Mouse (Mus musculus) CH12.LX (cell line): Measurements from ENCODE around the gene Hs3st3b1. TPM values are rescaled to one million over a fixed set of nuclear protein-coding genes. Genes with fewer than 3 reads are reported as not detected.
A peak's percentile ranks its signal among the peaks of the same experiment; 100 is the strongest.

Source experiments
- DNase-seq: peaks from one replicate; pipeline ENCODE4 v3.0.0-alpha.2; 2013; ENCODE audit errors: extremely low read depth
- H3K27ac ChIP-seq: 2 replicates; pipeline ENCODE4 v1.5.1; 2012; ENCODE audit warnings: low read depth, mild to moderate bottlenecking, control low read depth, moderate library complexity; ENCODE audit not compliant: insufficient read depth
- H3K27me3 ChIP-seq: replicated peaks from 2 replicates; pipeline ENCODE3; 2012; ENCODE audit warnings: inconsistent platforms
- H3K36me3 ChIP-seq, 2 experiments: replicated peaks in 1 of 2; 2 replicates each; pipeline versions ENCODE3 to v1.6.1; 2012; ENCODE audit warnings: inconsistent platforms in 1 of 2, low read length in 1 of 2, mild to moderate bottlenecking in 1 of 2, mixed read lengths in 1 of 2, moderate library complexity in 1 of 2; ENCODE audit not compliant: control insufficient read depth in 1 of 2, insufficient read depth in 1 of 2
- H3K4me1 ChIP-seq, 2 experiments: 2 replicates each; pipeline ENCODE4 v1.6.1; 2012; ENCODE audit warnings: inconsistent platforms in 1 of 2, moderate library complexity in 1 of 2; ENCODE audit not compliant: insufficient read depth in 2 of 2, control insufficient read depth in 1 of 2
- H3K4me2 ChIP-seq: 2 replicates; pipeline ENCODE4 v1.6.1; 2012; ENCODE audit warnings: low read depth, mild to moderate bottlenecking, control low read depth; ENCODE audit not compliant: poor library complexity, insufficient read depth, severe bottlenecking
- H3K4me3 ChIP-seq, 3 experiments: fragments of 150-350 bp in 1 of 3; sonication (generic) in 1 of 3; replicated peaks in 1 of 3; 2 replicates each; pipeline versions ENCODE3 to v1.5.1; 2011 to 2012; ENCODE audit warnings: low read depth in 2 of 3, low read length in 2 of 3, mild to moderate bottlenecking in 2 of 3, moderate library complexity in 2 of 3, control low read depth in 1 of 3, improper control_type of control experiment in 1 of 3, inconsistent platforms in 1 of 3, mixed read lengths in 1 of 3; ENCODE audit not compliant: poor library complexity in 1 of 3
- H3K79me2 ChIP-seq: replicated peaks from 2 replicates; pipeline ENCODE4 v1.6.1; 2012; ENCODE audit warnings: mild to moderate bottlenecking, moderate library complexity; ENCODE audit not compliant: control insufficient read depth, poor library complexity, insufficient read depth, severe bottlenecking; ENCODE audit errors: extremely low read depth
- H3K9ac ChIP-seq: 2 replicates; pipeline ENCODE4 v1.6.1; 2012; ENCODE audit warnings: low read depth, mild to moderate bottlenecking, control low read depth, moderate library complexity; ENCODE audit not compliant: insufficient read depth
- H3K9me3 ChIP-seq: replicated peaks from 2 replicates; pipeline ENCODE3; 2012; ENCODE audit warnings: low read length, inconsistent platforms, mixed read lengths
- BHLHE40 ChIP-seq: IDR thresholded peaks from 2 replicates; pipeline ENCODE4 v1.6.1; 2011; ENCODE audit warnings: mild to moderate bottlenecking, low read depth, low read length, improper control_type of control experiment
- CHD1 ChIP-seq: IDR thresholded peaks from 2 replicates; pipeline ENCODE4 v1.6.1; 2012; ENCODE audit warnings: low read depth, low read length, improper control_type of control experiment, inconsistent platforms
- CHD2 ChIP-seq: IDR thresholded peaks from 2 replicates; pipeline ENCODE4 v1.6.1; 2011; ENCODE audit warnings: low read length, improper control_type of control experiment
- CTCF ChIP-seq, 2 experiments: IDR thresholded peaks in 1 of 2; conservative IDR thresholded peaks in 1 of 2; 2 replicates each; pipeline ENCODE4 v1.5.1; 2011 to 2012; ENCODE audit warnings: low read depth in 2 of 2, low read length in 2 of 2, improper control_type of control experiment in 1 of 2, inconsistent platforms in 1 of 2, mild to moderate bottlenecking in 1 of 2, moderate library complexity in 1 of 2
- E2F4 ChIP-seq: IDR thresholded peaks from 2 replicates; pipeline ENCODE4 v1.6.1; 2011; ENCODE audit warnings: low read depth, low read length, improper control_type of control experiment; ENCODE audit not compliant: insufficient replicate concordance
- ELF1 ChIP-seq: IDR thresholded peaks from 2 replicates; pipeline ENCODE4 v1.6.1; 2014; ENCODE audit warnings: low read depth, mild to moderate bottlenecking, inconsistent platforms, low read length, improper control_type of control experiment
- EP300 ChIP-seq: IDR thresholded peaks from 2 replicates; pipeline ENCODE4 v1.6.1; 2011; ENCODE audit warnings: low read length, improper control_type of control experiment
- ETS1 ChIP-seq: conservative IDR thresholded peaks from 2 replicates; pipeline ENCODE4 v1.6.1; 2012; ENCODE audit warnings: low read depth, mild to moderate bottlenecking, inconsistent platforms, low read length, improper control_type of control experiment, moderate library complexity
- GABPA ChIP-seq: IDR thresholded peaks from 2 replicates; pipeline ENCODE4 v1.6.1; 2012; ENCODE audit warnings: low read depth, low read length, improper control_type of control experiment, inconsistent platforms; ENCODE audit not compliant: insufficient replicate concordance
- HCFC1 ChIP-seq: IDR thresholded peaks from 2 replicates; pipeline ENCODE4 v1.6.1; 2012; ENCODE audit warnings: low read depth, mild to moderate bottlenecking, inconsistent platforms, low read length, improper control_type of control experiment
- JUN ChIP-seq: IDR thresholded peaks from 2 replicates; pipeline ENCODE4 v1.6.1; 2011; ENCODE audit warnings: low read depth, mild to moderate bottlenecking, low read length, improper control_type of control experiment, moderate library complexity; ENCODE audit not compliant: insufficient read depth
- JUND ChIP-seq: conservative IDR thresholded peaks from 2 replicates; pipeline ENCODE4 v1.6.1; 2011; ENCODE audit warnings: low read depth, low read length, improper control_type of control experiment
- KAT2A ChIP-seq: IDR thresholded peaks from 2 replicates; pipeline ENCODE4 v1.6.1; 2012; ENCODE audit warnings: low read length, improper control_type of control experiment, inconsistent platforms; ENCODE audit not compliant: insufficient replicate concordance
- MAFK ChIP-seq: IDR thresholded peaks from 2 replicates; pipeline ENCODE4 v1.6.1; 2011; ENCODE audit warnings: low read length, improper control_type of control experiment; ENCODE audit not compliant: insufficient replicate concordance
- MAX ChIP-seq: IDR thresholded peaks from 2 replicates; pipeline ENCODE4 v1.6.1; 2011; ENCODE audit warnings: low read length, improper control_type of control experiment
- MAZ ChIP-seq: IDR thresholded peaks from 2 replicates; pipeline ENCODE4 v1.6.1; 2012; ENCODE audit warnings: low read depth, mild to moderate bottlenecking, inconsistent platforms, low read length, improper control_type of control experiment, moderate library complexity
- MEF2A ChIP-seq: IDR thresholded peaks from 2 replicates; pipeline ENCODE4 v1.6.1; 2014; ENCODE audit warnings: low read depth, mild to moderate bottlenecking, inconsistent platforms, low read length, improper control_type of control experiment, borderline replicate concordance
- MXI1 ChIP-seq: IDR thresholded peaks from 2 replicates; pipeline ENCODE4 v1.6.1; 2011; ENCODE audit warnings: mild to moderate bottlenecking, low read depth, low read length, improper control_type of control experiment
- MYC ChIP-seq: IDR thresholded peaks from 2 replicates; pipeline ENCODE4 v1.6.1; 2011; ENCODE audit warnings: low read depth, mild to moderate bottlenecking, improper control_type of control experiment, low read length
- NELFE ChIP-seq: IDR thresholded peaks from 2 replicates; pipeline ENCODE4 v1.6.1; 2011; ENCODE audit warnings: low read depth, low read length, improper control_type of control experiment
- NRF1 ChIP-seq: IDR thresholded peaks from 2 replicates; pipeline ENCODE4 v1.6.1; 2014; ENCODE audit warnings: low read depth, mild to moderate bottlenecking, inconsistent platforms, low read length, improper control_type of control experiment, moderate library complexity
- PAX5 ChIP-seq: IDR thresholded peaks from 2 replicates; pipeline ENCODE4 v1.6.1; 2012; ENCODE audit warnings: low read length, inconsistent platforms, mixed read lengths
- POLR2A ChIP-seq: IDR thresholded peaks from 2 replicates; pipeline ENCODE4 v1.6.1; 2011; ENCODE audit warnings: low read depth, mild to moderate bottlenecking, improper control_type of control experiment, low read length
- POLR2AphosphoS2 ChIP-seq: IDR thresholded peaks from 2 replicates; pipeline ENCODE4 v1.6.1; 2011; ENCODE audit warnings: low read depth, low read length, improper control_type of control experiment
- RAD21 ChIP-seq: IDR thresholded peaks from 2 replicates; pipeline ENCODE4 v1.6.1; 2011; ENCODE audit warnings: low read depth, mild to moderate bottlenecking, low read length, improper control_type of control experiment, moderate library complexity
- SIN3A ChIP-seq: IDR thresholded peaks from 2 replicates; pipeline ENCODE4 v1.6.1; 2012; ENCODE audit warnings: low read length, improper control_type of control experiment, inconsistent platforms
- SMC3 ChIP-seq: IDR thresholded peaks from 2 replicates; pipeline ENCODE4 v1.6.1; 2011; ENCODE audit warnings: low read depth, low read length, improper control_type of control experiment
- TBP ChIP-seq: conservative IDR thresholded peaks from 2 replicates; pipeline ENCODE4 v1.6.1; 2011; ENCODE audit warnings: low read depth, low read length, improper control_type of control experiment
- TCF12 ChIP-seq: IDR thresholded peaks from 2 replicates; pipeline ENCODE4 v1.6.1; 2014; ENCODE audit warnings: low read depth, mild to moderate bottlenecking, inconsistent platforms, low read length, improper control_type of control experiment
- UBTF ChIP-seq: IDR thresholded peaks from 2 replicates; pipeline ENCODE4 v1.6.1; 2012; ENCODE audit warnings: low read depth, mild to moderate bottlenecking, inconsistent platforms, low read length, improper control_type of control experiment, moderate library complexity
- USF2 ChIP-seq: conservative IDR thresholded peaks from 2 replicates; pipeline ENCODE4 v1.6.1; 2011; ENCODE audit warnings: low read depth, low read length, improper control_type of control experiment
- ZC3H11A ChIP-seq: IDR thresholded peaks from 2 replicates; pipeline ENCODE4 v1.6.1; 2012; ENCODE audit warnings: low read depth, mild to moderate bottlenecking, inconsistent platforms, low read length, improper control_type of control experiment
- ZMIZ1 ChIP-seq: IDR thresholded peaks from 2 replicates; pipeline ENCODE4 v1.6.1; 2012; ENCODE audit warnings: low read depth, mild to moderate bottlenecking, inconsistent platforms, low read length, improper control_type of control experiment
- ZNF384 ChIP-seq: IDR thresholded peaks from 2 replicates; pipeline ENCODE4 v1.6.1; 2012; ENCODE audit warnings: low read depth, low read length, improper control_type of control experiment, inconsistent platforms
- dilution Hi-C: fragments of 300-500 bp; cut with MboI; formaldehyde crosslinking; loops from 2 replicates; pipeline ENCODE4 v1.14.3; 2020; ENCODE audit warnings: low sequenced_read_pairs; ENCODE audit not compliant: extremely low pct_unique_long_range_greater_than_20kb, extremely low pct_ligation_motif_present
- in situ Hi-C: fragments of 300-500 bp; cut with MboI; formaldehyde crosslinking; loops from 3 replicates; pipeline ENCODE4 v1.14.3; 2019; ENCODE audit warnings: low sequenced_read_pairs, low pct_ligation_motif_present, low pct_unique_long_range_greater_than_20kb, mixed read lengths
- polyA plus RNA-seq: library from polyadenylated mRNA; unstranded; fragments of >175 nt; gene quantifications from 2 replicates; pipeline ENCODE4 v1.2.1, GENCODE M21; 2012; ENCODE audit warnings: low read depth; ENCODE audit not compliant: insufficient read length
- total RNA-seq, 2 experiments: library from RNA; depleted of rRNA; stranded (reverse); fragments of 300-350 nt in 1 of 2; fragments of >200 nt in 1 of 2; gene quantifications; 2 replicates each; pipeline ENCODE4 v1.2.3; 2012 to 2014

The Hs3st3b1 gene
- total RNA-seq (2012; rRNA removed): 2.0 TPM in 2 replicates
- total RNA-seq (2014; rRNA removed): 1.9 and 2.0 TPM in 2 replicates
- polyA plus RNA-seq: 0.61 and 1.1 TPM in 2 replicates

DNA sequence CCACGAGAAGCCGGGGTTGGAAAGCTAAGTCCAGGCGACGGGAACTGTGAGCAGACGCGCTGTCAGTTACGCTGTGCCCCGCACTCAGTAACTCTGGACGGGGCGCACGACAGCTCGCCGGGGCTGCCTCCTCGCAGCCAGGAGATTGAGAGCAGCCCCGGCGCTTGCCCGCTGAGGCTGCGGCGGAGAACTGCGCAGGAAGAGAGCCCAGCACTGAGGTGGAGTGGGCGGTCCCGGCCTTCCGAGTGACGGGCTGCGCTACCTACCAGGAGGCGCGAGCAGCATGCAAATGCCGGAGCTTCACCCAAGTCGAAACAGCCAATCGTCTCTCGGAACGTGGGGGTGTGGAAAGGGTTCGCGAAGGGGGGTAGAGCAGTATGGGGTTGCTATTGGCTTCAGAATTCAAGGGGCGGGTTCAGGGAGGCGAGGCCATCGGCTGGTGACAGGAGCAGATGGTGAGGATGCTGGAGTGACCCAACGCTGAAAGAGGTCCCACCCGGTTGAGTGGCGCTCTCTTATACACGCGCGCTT lies at the start of gene Hs3st3b1:
Gene Hs3st3b1, minus strand, starts transcription at position 200 of the 531 bp plus-strand sequence.
- Histone ChIP-seq H3K4me1 (peaks cover 0 to 41% of the 10 kb centered on the region in 2 experiments; a peak in 2 of 4 replicates), H3K27me3 (peaks cover 33% of the 10 kb centered on the region), H3K4me3 (peak within 1 kb of the TSS; percentile 53 to 66 (median 65)), H3K79me2 (no peaks in the 10 kb centered on the region), H3K36me3 (no peaks in the 10 kb centered on the region), H3K4me2 (peak within 1 kb of the TSS; percentile 84), H3K9ac (peak within 1 kb of the TSS; percentile 20; the same call in 1 of the 2 replicates), H3K27ac (no peak within 1 kb of the TSS), H3K9me3 (no peaks in the 10 kb centered on the region)
- no peak for TF ChIP-seq MAFK
- TF ChIP-seq CHD1: no peak
- TF ChIP-seq RAD21: no peak
- TF ChIP-seq TBP: peak; percentile 61; the same call in 1 of the 2 replicates
- TF ChIP-seq PAX5: no peak
- TF ChIP-seq E2F4: no peak; the same call in 1 of the 2 replicates
- TF ChIP-seq USF2: no peak
- TF ChIP-seq ELF1: peak; percentile 70
- peak; percentile 55; the same call in 1 of the 2 replicates for TF ChIP-seq POLR2AphosphoS2
- peak; percentile 55; the same call in 1 of the 2 replicates for TF ChIP-seq MEF2A
- TF ChIP-seq SIN3A: peak; percentile 62; the same call in 1 of the 2 replicates
- peak; percentile 81 for TF ChIP-seq MAX
- TF ChIP-seq JUN: no peak
- TF ChIP-seq MXI1: peak; percentile 82
- peak; percentile 93 for TF ChIP-seq ZMIZ1
- peak; percentile 53; the same call in 1 of the 2 replicates for TF ChIP-seq KAT2A
- peak; percentile 71 for TF ChIP-seq HCFC1
- TF ChIP-seq MAZ: peak; percentile 56; the same call in 1 of the 2 replicates
- TF ChIP-seq SMC3: no peak
- peak; percentile 80 for TF ChIP-seq NRF1
- peak; percentile 87 for TF ChIP-seq NELFE
- TF ChIP-seq BHLHE40: 0 out of 2 replicates have a peak, but pooled peaks have one; percentile 24
- TF ChIP-seq CHD2: peak; percentile 94
- TF ChIP-seq ZC3H11A: no peak
- peak; percentile 95; the same call in 1 of the 2 replicates for TF ChIP-seq UBTF
- TF ChIP-seq CTCF (conservative IDR thresholded peaks at IDR 0.05 in 1 of 2, IDR thresholded peaks at IDR 0.05 in 1 of 2; ENCODE audit: low read depth in 2 of 2, low read length in 2 of 2): no peak
- TF ChIP-seq POLR2A: peak; percentile 93
- no peak for TF ChIP-seq ZNF384
- TF ChIP-seq EP300: no peak
- no peak for TF ChIP-seq GABPA
- TF ChIP-seq TCF12: peak; percentile 86
- 0 out of 2 replicates have a peak, but pooled peaks have one; percentile 38 for TF ChIP-seq MYC
- TF ChIP-seq JUND: no peak
- TF ChIP-seq ETS1: no peak
- in situ Hi-C loops: loop anchor here (10.0 kb wide), 2 partner anchors 303 to 513 kb away; partner anchors contain the start of genes F930015N05Rik and Hs3st3a1
- dilution Hi-C loops: no loop called here
- peak; percentile 99 for DNase-seq
